Mouse (Mus musculus): ENCODE data around the gene Runx1. TPM values are rescaled to one million over a fixed set of nuclear protein-coding genes. Genes with fewer than 3 reads are reported as not detected.

Gene Runx1
- polyA plus RNA-seq, 1 experiment, result not detected

DNA sequence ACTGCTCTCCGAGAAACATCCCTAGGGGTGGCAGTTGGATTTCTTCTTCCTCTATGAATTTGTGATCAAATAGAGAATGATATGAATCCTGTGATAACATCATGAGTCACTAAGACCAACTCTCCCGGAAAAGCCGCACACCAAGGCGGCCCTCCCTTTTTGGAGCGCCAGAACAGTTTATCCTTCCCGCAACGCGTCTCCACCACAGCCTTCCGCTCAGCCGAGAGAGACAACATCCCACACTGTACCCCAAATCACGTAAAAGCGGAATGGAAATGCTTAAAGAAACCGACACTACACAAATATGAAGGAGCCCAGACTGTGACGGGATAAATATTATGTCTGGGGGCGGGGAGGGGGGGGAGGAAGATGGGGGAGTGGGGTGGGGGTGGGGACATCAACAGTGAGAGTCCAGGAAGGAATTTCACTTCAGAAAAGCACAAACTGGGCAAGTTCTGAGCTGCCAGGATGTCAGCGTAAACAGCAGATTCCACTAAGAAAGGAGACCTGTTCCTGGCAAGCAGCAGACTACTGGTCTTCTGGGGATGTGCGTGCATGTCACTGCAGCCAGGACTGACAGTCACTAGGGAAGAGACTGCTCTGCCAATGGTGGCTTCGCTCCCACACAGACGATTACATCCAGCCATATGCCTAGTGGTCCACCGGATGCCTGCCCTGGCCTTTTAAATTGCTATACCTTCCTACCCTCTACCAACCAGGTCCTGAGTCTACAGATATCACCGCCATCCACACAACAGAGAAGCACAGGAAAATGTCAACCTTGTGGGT is 141.3 kb downstream of the Runx1 start:
- Histone ChIP-seq H3K4me1 (ENCODE audit: control insufficient read depth, insufficient read depth, low read length) (no peaks in the 10 kb centered on the region), H3K27ac (ENCODE audit: insufficient read depth, low read depth, low read length) (no peak overlapping the region), H3K4me3 (ENCODE audit: insufficient read depth, low read depth, low read length) (no peak overlapping the region)
- 80% methylated on average over 21 of the region's 21 CpGs for WGBS
- no peak for TF ChIP-seq POLR2A (IDR thresholded peaks at IDR 0.05; ENCODE audit: insufficient read depth, low read depth, low read length)
- no peak for TF ChIP-seq CTCF (IDR thresholded peaks at IDR 0.05; ENCODE audit: insufficient read depth, low read depth, low read length)

DNA sequence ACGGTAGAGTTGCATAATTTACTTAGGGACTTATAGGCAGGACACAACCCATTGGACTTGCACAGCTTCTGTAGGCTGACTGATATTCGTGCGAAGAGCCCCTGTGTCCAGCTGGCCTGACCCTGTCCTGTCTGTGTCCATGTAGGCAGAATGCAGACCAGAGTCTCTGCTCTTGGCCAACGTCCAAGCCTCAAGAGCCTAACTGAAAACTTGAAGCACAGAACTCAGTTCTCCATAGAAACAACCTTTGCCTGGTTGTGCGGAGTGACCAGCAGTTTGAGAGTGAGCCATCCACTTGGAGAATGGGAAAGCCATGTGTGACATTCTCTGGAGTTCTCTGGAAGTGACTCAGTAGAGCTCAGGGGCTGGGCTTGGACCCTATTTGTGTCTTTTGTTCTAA is 149.3 kb downstream of the Runx1 start:
- Histone ChIP-seq H3K4me3 (ENCODE audit: insufficient read depth, low read depth, low read length) (no peak overlapping the region), H3K4me1 (ENCODE audit: control insufficient read depth, insufficient read depth, low read length) (peaks cover 12% of the 10 kb centered on the region), H3K27ac (ENCODE audit: insufficient read depth, low read depth, low read length) (no peak overlapping the region)
- no peak for TF ChIP-seq CTCF (IDR thresholded peaks at IDR 0.05; ENCODE audit: insufficient read depth, low read depth, low read length)
- no peak for TF ChIP-seq POLR2A (IDR thresholded peaks at IDR 0.05; ENCODE audit: insufficient read depth, low read depth, low read length)
- WGBS, result 85% methylated on average over 5 of the region's 5 CpGs

DNA sequence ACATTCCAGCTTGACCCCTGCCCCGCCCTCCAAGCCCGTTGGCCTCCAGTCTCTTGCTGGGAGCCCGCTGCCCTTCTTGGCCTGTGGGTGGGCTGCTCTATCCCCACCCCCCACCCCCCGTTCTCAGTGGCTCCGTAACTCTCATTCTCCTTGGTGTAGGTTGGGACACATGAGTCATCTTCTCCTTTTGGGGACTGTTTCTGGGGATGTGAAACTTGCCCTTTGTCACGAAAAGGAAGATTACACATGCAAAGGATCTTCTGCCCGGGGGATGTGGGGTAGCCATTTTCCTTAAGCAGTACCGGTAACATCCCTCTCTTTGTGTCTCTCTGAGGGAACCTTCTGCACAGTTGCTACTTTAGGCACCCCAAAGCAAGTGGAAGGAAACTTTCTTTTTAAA is 150.3 kb downstream of the Runx1 start:
- TF ChIP-seq CTCF (IDR thresholded peaks at IDR 0.05; ENCODE audit: insufficient read depth, low read depth, low read length) (no peak), POLR2A (IDR thresholded peaks at IDR 0.05; ENCODE audit: insufficient read depth, low read depth, low read length) (no peak)
- no peak overlapping the region for H3K4me3 ChIP-seq (ENCODE audit: insufficient read depth, low read depth, low read length)
- 44% methylated on average over 8 of the region's 8 CpGs for WGBS
- no peak overlapping the region for H3K27ac ChIP-seq (ENCODE audit: insufficient read depth, low read depth, low read length)
- H3K4me1 ChIP-seq (ENCODE audit: control insufficient read depth, insufficient read depth, low read length), result peaks cover 12% of the 10 kb centered on the region

DNA sequence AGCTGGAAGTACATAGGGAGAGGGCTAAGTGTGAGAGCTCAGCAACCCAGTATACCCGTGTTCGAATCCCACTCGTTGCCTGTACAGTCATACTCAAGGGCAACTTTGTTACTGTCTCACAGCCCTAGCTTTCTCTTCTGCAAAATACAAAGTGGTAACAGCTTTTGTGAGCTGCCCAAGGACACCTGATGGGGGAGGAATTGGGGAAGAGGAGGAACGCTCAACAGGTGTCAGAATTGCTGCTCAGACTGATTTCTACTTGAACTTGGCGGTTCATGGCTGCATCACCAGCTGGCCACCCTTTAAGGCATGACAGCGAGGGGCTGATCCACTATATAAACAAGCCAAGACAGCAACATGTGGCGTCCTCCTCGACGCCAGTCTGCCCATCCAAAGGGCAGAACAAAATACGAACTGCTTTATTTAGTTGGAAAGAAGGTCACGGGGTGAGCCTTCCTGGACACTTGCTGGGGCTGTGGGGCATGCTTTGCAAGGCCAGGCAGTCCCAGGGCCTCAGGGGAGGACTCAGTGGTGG is 151.0 kb downstream of the Runx1 start:
- Histone ChIP-seq H3K27ac (ENCODE audit: insufficient read depth, low read depth, low read length) (no peak overlapping the region), H3K4me1 (ENCODE audit: control insufficient read depth, insufficient read depth, low read length) (peaks cover 12% of the 10 kb centered on the region), H3K4me3 (ENCODE audit: insufficient read depth, low read depth, low read length) (no peak overlapping the region)
- TF ChIP-seq POLR2A (IDR thresholded peaks at IDR 0.05; ENCODE audit: insufficient read depth, low read depth, low read length) (no peak), CTCF (IDR thresholded peaks at IDR 0.05; ENCODE audit: insufficient read depth, low read depth, low read length) (no peak)
- WGBS, result 89% methylated on average over 11 of the region's 11 CpGs

DNA sequence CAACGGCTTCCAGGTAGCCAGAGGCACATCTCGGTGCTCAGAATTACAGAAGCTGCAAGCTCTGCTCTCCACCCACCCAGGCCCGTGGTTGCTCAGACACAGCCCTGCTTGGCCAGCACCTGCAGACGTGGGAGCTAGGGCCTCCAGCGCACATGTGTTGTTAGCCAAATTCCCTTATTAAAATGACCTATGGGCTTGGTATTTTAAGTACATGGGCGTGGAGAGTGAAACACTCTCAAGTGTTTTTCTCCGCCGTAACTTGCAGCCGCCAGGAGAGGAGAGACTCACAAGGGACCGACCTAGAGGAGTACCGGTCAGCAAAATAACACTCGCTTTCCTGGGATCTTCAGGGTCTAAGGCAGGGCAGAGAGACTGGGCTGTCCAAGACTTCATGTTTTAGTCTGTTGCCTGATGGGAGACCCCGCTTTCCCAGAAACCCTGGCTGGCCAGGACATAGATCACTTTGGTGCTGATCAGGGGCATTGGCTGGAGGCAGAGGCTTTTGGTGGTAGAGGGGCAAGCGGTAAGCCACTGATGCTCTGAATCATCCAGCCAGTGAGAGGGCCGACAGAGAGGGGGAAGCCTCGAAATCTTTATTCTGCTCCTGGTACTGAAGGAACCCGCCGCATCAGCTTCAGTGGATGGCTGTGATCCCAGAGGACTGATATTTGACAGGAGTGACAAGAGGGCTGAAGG is 151.7 kb downstream of the Runx1 start:
- peaks cover 12% of the 10 kb centered on the region for H3K4me1 ChIP-seq (ENCODE audit: control insufficient read depth, insufficient read depth, low read length)
- no peak overlapping the region for H3K27ac ChIP-seq (ENCODE audit: insufficient read depth, low read depth, low read length)
- 89% methylated on average over 18 of the region's 18 CpGs for WGBS
- H3K4me3 ChIP-seq (ENCODE audit: insufficient read depth, low read depth, low read length), result no peak overlapping the region
- no peak for TF ChIP-seq POLR2A (IDR thresholded peaks at IDR 0.05; ENCODE audit: insufficient read depth, low read depth, low read length)
- no peak for TF ChIP-seq CTCF (IDR thresholded peaks at IDR 0.05; ENCODE audit: insufficient read depth, low read depth, low read length)

DNA sequence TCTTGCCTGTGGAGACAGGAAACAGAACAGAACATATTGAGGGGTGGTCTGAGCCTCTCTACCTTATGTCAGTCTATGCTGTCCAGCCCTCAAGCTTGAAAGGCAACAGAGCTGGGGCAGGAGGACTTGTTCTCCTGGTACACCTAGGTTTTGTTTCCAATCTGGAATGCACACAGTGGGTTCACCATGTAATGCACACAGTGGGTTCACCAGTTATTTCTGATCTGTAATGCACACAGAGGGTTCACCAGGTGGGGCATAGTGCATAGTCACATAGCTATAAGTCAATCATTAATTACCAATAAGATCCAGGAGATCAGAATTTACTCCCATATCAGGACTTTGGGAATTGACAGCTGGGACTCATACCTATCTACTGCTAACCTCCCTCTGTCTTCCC is 157.1 kb downstream of the Runx1 start:
- no peaks in the 10 kb centered on the region for H3K4me1 ChIP-seq (ENCODE audit: control insufficient read depth, insufficient read depth, low read length)
- no peak for TF ChIP-seq POLR2A (IDR thresholded peaks at IDR 0.05; ENCODE audit: insufficient read depth, low read depth, low read length)
- no peak for TF ChIP-seq CTCF (IDR thresholded peaks at IDR 0.05; ENCODE audit: insufficient read depth, low read depth, low read length)
- no peak overlapping the region for H3K4me3 ChIP-seq (ENCODE audit: insufficient read depth, low read depth, low read length)
- H3K27ac ChIP-seq (ENCODE audit: insufficient read depth, low read depth, low read length), result no peak overlapping the region

DNA sequence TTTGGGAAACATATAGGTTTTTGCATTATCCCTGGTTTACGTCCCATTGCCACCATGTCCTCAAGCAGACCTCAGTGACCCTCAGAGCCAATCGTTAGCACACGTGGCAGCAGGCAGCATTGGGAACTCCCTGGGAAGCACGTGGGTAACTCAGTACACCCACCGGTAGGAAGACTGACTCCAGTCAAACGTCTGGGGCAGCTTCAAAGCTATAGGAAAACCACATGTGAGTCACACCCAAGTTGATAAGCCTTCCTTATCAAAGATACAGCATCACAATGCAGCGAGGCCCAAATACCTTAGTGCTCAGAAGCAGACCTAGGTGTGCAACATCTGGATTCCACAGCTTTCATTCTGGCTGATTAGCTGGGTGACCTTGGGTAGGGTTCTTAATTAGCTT is 164.2 kb downstream of the Runx1 start:
- no peak overlapping the region for H3K4me3 ChIP-seq (ENCODE audit: insufficient read depth, low read depth, low read length)
- no peaks in the 10 kb centered on the region for H3K4me1 ChIP-seq (ENCODE audit: control insufficient read depth, insufficient read depth, low read length)
- H3K27ac ChIP-seq (ENCODE audit: insufficient read depth, low read depth, low read length), result no peak overlapping the region
- TF ChIP-seq CTCF (IDR thresholded peaks at IDR 0.05; ENCODE audit: insufficient read depth, low read depth, low read length) (no peak), POLR2A (IDR thresholded peaks at IDR 0.05; ENCODE audit: insufficient read depth, low read depth, low read length) (no peak)
- WGBS, result 81% methylated on average over 7 of the region's 7 CpGs

DNA sequence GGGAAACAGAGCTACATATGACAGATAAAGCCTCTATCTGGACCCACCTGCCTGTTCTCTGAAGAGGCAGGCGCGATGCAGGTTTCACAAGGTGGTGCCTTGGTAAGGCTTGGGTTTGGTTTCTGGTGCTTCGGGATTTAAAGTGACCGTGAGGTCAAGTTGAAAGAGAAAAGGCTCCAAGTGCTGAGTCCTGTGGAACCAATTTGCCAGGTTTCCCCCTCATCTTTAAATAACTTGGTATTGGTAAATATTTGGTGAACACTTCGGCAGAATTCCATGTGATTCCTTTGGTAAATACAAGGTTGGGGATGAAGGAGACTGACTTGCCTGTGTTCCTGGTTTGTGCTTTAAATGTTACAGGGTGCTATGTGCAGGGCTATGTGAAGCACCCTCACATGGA is 169.2 kb downstream of the Runx1 start:
- WGBS, result 95% methylated on average over 5 of the region's 5 CpGs
- TF ChIP-seq CTCF (IDR thresholded peaks at IDR 0.05; ENCODE audit: insufficient read depth, low read depth, low read length) (no peak), POLR2A (IDR thresholded peaks at IDR 0.05; ENCODE audit: insufficient read depth, low read depth, low read length) (no peak)

DNA sequence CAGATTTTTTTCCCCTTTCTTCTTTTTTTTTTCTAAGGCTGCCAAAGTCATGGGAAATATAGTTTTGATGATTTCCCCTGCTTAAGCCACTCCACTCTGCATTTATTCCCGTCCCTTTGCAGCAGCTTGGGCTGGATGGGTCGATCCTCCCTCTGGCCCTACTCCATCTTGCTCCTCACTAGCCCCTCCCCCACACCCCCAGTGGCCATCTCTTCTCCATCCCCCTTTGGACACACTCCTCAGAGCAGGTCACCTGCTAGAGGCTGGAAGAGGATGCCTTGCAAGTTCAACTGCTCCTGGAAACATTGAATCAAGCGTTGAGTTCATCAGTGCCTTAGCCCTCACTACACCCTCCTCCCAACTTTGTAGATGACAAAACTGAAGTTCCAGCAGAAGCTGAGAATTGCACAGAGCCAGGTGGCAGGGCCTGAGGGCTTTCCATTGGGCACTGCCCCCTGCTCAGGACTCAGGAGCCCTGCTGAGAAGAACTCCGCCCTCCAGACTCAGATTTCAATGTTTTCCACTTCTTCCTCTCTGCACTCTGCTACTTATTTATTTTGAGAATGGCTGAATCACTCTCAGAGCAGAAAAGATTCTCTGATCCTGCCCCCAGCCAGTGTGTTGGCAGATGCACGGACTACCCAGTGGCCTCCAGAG is 171.5 kb downstream of the Runx1 start:
- H3K27ac ChIP-seq (ENCODE audit: insufficient read depth, low read depth, low read length), result 0 out of 2 replicates have a peak overlapping the region, but pooled peaks have one; percentile 50
- TF ChIP-seq CTCF (IDR thresholded peaks at IDR 0.05; ENCODE audit: insufficient read depth, low read depth, low read length) (no peak), POLR2A (IDR thresholded peaks at IDR 0.05; ENCODE audit: insufficient read depth, low read depth, low read length) (no peak)
- WGBS, result 25% methylated on average over 5 of the region's 5 CpGs
- H3K4me1 ChIP-seq (ENCODE audit: control insufficient read depth, insufficient read depth, low read length), result peaks cover 8% of the 10 kb centered on the region
- H3K4me3 ChIP-seq (ENCODE audit: insufficient read depth, low read depth, low read length), result no peak overlapping the region

More for the DNA sequence above, 169.2 kb downstream of the Runx1 start:
- no peak overlapping the region for H3K4me3 ChIP-seq (ENCODE audit: insufficient read depth, low read depth, low read length)
- H3K27ac ChIP-seq (ENCODE audit: insufficient read depth, low read depth, low read length), result no peak overlapping the region
- H3K4me1 ChIP-seq (ENCODE audit: control insufficient read depth, insufficient read depth, low read length), result peaks cover 8% of the 10 kb centered on the region

Measured in olfactory bulb, adult 2 months (tissue).